Mouse (Mus musculus) central nervous system, embryonic 11.5 days (tissue): ENCODE results near the gene Eif4e3. TPM values are rescaled to one million over a fixed set of nuclear protein-coding genes. Genes with fewer than 3 reads are reported as not detected.

ENCODE experiments used
- polyA plus RNA-seq: library from polyadenylated mRNA; depleted of rRNA; stranded (reverse); fragments of >200 nt; gene quantifications from 2 replicates; pipeline ENCODE4 v1.2.3, GENCODE M21; 2012; rRNA removed

The Eif4e3 gene
- 14.6 and 14.8 TPM in 2 replicates for polyA plus RNA-seq

DNA sequence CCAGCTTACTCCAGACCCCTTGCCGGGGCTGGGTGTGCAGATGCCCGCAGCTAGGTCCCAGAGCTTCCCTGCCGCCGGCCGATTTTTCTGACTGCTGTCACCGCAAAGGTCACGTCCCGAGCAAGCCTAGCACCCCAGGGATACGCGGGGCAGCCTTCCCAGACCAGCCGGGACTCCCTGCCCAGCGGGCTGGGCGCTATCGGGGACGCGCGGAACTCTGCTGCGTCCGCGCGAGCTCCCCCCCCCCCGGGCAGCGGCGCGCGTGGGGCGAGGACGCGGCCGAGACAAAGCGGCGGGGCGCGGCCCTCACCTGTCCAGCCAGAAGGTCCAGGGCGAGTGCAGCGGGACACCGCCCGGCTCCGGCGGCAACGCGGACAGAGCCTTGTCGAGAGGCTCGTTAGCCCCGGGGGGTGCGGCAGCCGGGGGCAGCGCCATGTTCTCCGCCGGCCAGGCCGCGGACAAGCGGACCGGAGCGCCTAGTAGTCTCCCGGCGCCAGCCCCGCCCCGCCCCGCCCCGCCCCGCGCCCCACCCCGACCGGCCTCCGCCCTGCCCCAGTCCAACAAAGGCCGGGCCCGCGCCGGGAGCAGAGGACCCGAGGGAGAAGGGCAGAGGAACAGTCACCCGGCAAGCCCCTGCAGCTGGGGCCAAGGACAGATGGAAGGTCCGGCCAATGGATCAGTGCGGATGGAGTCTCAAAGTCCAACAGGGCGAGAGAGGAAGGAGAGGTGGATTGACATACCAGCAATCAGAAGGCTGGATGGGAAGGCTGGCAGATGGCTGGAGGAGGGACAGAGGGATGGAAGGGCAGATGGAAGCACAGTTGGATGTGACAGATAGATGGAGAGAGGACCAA, at the start of gene Eif4e3, which contains the start of gene Gm20696:
Gene Eif4e3, minus strand, starts transcription at position 454 of the 854 bp plus-strand sequence.
Gene Gm20696, minus strand, starts transcription at position 480 of the 854 bp plus-strand sequence.

GRCm38 (mm10) chr6:99692206-99692915, 25.8 kb upstream of the Eif4e3 start, which contains the start of gene Gpr27:
Gene Gpr27 (plus strand): TSS chr6:99692679.

Other genes with a start within 250 kb of the Eif4e3 start
- gene Foxp1, start 144.1 kb downstream of the Eif4e3 start, polyA plus RNA-seq = 51.1 and 70.4 TPM in 2 replicates
- 1.9 and 2.0 TPM in 2 replicates for gene Gm20696, start within 50 bp of the Eif4e3 start, polyA plus RNA-seq
- gene Gpr27, start 25.9 kb upstream of the Eif4e3 start, polyA plus RNA-seq = 5.4 and 9.8 TPM in 2 replicates
- gene Prok2, start 59.6 kb upstream of the Eif4e3 start, polyA plus RNA-seq = 0.12 TPM in 1 of 2 replicates, not detected in the other